Mouse (Mus musculus): ENCODE measurements around the gene Vps29.

DNA sequence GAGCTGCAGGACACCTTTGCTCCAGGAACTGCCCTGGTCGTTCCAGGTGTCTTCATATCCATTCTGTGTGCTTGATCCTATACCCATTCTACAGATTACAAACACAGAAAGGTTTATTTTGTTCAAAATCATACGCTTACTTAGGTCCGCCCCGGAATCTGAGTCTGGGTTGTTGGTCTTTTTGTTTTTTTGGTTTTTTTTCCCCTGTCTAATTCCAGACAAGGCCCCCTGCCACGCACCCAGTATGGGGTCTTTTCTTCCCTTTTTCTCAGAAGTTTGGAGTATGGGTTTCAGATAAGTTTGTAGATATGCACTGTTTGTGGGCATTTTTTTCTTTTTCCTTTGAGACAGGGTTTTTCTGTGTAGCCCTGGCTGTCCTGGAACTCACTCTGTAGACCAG is 18.7 kb downstream of the Vps29 start:
- TF ChIP-seq CTCF (IDR thresholded peaks at IDR 0.05; ENCODE audit: extremely low read depth, insufficient read length, insufficient replicate concordance, low read depth, low read length) (no peak), POLR2A (IDR thresholded peaks at IDR 0.05; ENCODE audit: low read depth, low read length) (no peak)
